Mouse (Mus musculus): ENCODE measurements at regions not wholly inside any gene's neighbourhood (a gene's known extent, or its start where the extent isn't known, plus 50 kb on each side); places are given as distances from the start of the nearest gene placed in this dataset.
"Not testable (repeated sequence)": the region's sequence is repeated elsewhere in the genome, so short reads cannot be mapped to it uniquely, and the experiment has no call there.

DNA sequence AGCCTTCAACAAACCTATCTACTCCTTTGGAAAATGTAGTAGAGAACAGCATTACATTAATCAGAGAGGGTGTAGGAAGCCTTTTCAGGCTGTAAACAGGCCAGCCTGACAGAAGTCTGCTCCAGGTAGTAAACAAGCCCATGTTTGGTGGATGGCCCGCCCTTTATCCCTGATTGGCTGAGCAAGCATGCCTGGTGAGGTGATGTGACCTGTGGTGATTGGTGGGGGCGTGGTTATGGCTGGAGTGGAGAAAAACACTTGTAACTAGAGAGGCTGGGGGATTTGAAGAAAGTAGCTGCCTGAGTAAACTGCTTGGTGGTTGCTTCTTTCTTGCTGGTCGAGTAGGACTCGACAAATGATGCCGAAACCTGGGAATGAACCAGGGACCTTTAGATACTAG lies 621.3 kb upstream of the Dsel start:
- not testable (repeated sequence) for DNase-seq; H3K4me1 ChIP-seq (ENCODE audit: control insufficient read depth, insufficient read depth, low read length); H3K27me3 ChIP-seq (replicated peaks; ENCODE audit: control insufficient read depth, insufficient read depth, low read length); H3K27ac ChIP-seq (ENCODE audit: insufficient read depth, low read depth, low read length); H3K36me3 ChIP-seq (ENCODE audit: control insufficient read depth, insufficient read depth, low read length); H3K4me3 ChIP-seq (ENCODE audit: insufficient read depth, low read depth, low read length)
- 85% methylated on average over 5 of the region's 5 CpGs for WGBS

DNA sequence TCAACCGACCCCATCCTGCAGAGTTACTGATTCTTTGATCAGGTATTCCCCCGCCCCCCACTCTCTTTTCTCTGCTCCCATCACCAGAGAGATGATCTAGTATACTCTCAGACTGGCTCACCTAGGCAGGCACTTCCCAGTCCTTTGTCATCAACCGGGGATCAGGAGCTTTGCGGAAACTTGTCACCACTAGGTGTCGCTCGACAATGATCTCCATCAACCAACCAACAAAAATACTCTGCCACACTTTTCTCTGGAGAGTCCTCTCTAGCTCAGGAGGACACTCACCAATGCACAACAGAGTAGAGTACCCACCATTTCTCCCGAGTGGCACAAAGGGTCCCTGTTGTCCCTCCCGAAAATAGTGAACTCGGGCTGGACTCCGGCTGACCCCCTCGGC lies 591.3 kb upstream of the Dsel start:
- H3K27ac ChIP-seq (ENCODE audit: insufficient read depth, low read depth, low read length), result no peak overlapping the region
- TF ChIP-seq POLR2A (IDR thresholded peaks at IDR 0.05; ENCODE audit: low read depth, low read length), result no peak
- TF ChIP-seq CTCF (conservative IDR thresholded peaks at IDR 0.05; ENCODE audit: insufficient read depth, insufficient read length, low read depth, low read length), result peak; percentile 55
- no peaks in the 10 kb centered on the region for H3K4me1 ChIP-seq (ENCODE audit: control insufficient read depth, insufficient read depth, low read length)
- H3K36me3 ChIP-seq (ENCODE audit: control insufficient read depth, insufficient read depth, low read length), result no peaks in the 10 kb centered on the region
- peak; percentile 4 for DNase-seq
- no peaks in the 10 kb centered on the region for H3K27me3 ChIP-seq (replicated peaks; ENCODE audit: control insufficient read depth, insufficient read depth, low read length)
- WGBS, result 35% methylated on average over 11 of the region's 11 CpGs
- H3K4me3 ChIP-seq (ENCODE audit: insufficient read depth, low read depth, low read length), result no peak overlapping the region

DNA sequence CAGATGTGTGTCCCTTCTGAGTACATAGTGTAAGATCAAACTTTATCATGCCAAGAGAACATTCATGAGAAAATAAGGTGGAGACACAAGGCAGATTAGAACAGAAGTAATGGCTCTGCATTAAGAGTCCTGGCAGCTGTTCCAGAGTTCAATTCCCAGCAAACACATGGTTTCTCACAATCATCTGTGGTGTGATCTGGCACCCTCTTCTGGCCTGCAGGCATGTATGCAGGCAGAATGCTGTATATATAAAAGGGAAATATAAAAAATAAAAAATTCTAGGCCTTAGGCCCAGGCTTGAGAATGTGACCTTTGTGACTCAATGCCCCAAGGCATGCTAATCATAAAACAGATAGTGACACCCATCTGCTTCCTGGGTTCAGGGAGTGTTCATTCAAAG lies 587.7 kb upstream of the Dsel start:
- 0 out of 2 replicates have a peak, but pooled peaks have one; percentile 13 for TF ChIP-seq CTCF (conservative IDR thresholded peaks at IDR 0.05; ENCODE audit: insufficient read depth, insufficient read length, low read depth, low read length)
- no peak for TF ChIP-seq POLR2A (IDR thresholded peaks at IDR 0.05; ENCODE audit: low read depth, low read length)
- H3K27me3 ChIP-seq (replicated peaks; ENCODE audit: control insufficient read depth, insufficient read depth, low read length), result no peaks in the 10 kb centered on the region
- H3K27ac ChIP-seq (ENCODE audit: insufficient read depth, low read depth, low read length), result no peak overlapping the region
- H3K4me1 ChIP-seq (ENCODE audit: control insufficient read depth, insufficient read depth, low read length), result no peaks in the 10 kb centered on the region
- H3K4me3 ChIP-seq (ENCODE audit: insufficient read depth, low read depth, low read length), result no peak overlapping the region
- no peaks in the 10 kb centered on the region for H3K36me3 ChIP-seq (ENCODE audit: control insufficient read depth, insufficient read depth, low read length)
- no peak for DNase-seq

DNA sequence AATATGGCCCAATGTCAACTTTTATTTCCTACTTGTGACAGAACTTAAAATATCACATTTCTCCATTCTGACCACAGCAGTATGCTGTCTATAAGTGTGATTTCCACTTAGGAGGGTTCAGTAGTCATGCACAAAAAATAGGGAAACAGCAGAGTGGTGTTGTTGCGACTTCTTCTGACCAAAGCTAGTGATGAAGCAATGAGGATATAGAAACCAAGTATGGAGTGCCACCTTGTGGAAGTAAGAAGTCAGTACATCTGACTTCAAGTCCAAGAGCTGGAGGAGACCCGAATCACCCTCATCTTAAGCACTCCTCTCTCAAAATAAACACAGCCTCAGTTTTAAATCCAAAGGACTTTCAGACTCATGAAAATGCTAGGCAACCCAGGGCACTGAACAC lies 586.9 kb upstream of the Dsel start:
- TF ChIP-seq POLR2A (IDR thresholded peaks at IDR 0.05; ENCODE audit: low read depth, low read length) (no peak), CTCF (conservative IDR thresholded peaks at IDR 0.05; ENCODE audit: insufficient read depth, insufficient read length, low read depth, low read length) (peak; percentile 27; the same call in 1 of the 2 replicates)
- DNase-seq, result peak; percentile 5
- Histone ChIP-seq H3K4me1 (ENCODE audit: control insufficient read depth, insufficient read depth, low read length) (no peaks in the 10 kb centered on the region), H3K27ac (ENCODE audit: insufficient read depth, low read depth, low read length) (no peak overlapping the region), H3K4me3 (ENCODE audit: insufficient read depth, low read depth, low read length) (no peak overlapping the region), H3K36me3 (ENCODE audit: control insufficient read depth, insufficient read depth, low read length) (no peaks in the 10 kb centered on the region), H3K27me3 (replicated peaks; ENCODE audit: control insufficient read depth, insufficient read depth, low read length) (no peaks in the 10 kb centered on the region)
- WGBS, result 6% methylated on average over 2 of the region's 2 CpGs

DNA sequence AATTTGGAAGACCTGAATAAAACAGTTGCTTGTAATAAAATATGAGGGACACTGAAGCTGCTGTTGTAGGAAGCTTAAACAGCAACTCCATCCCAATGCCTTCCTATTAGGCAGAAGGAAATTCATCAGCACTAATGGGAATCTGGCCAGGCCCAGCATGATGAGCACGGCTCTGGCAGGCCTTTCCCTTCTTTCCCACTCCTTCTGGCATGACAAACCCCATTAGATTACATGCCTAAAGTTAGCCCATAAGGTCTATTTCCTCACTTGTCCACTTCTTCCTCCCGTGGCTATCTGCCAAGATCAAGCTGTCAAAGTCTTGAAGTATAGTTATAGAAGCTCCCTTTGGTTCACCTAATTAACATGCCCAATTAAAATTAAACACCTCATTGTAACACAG lies 574.4 kb upstream of the Dsel start:
- TF ChIP-seq CTCF (conservative IDR thresholded peaks at IDR 0.05; ENCODE audit: insufficient read depth, insufficient read length, low read depth, low read length) (no peak), POLR2A (IDR thresholded peaks at IDR 0.05; ENCODE audit: low read depth, low read length) (no peak)
- 58% methylated on average over 2 of the region's 2 CpGs for WGBS
- Histone ChIP-seq H3K4me3 (ENCODE audit: insufficient read depth, low read depth, low read length) (no peak overlapping the region), H3K27ac (ENCODE audit: insufficient read depth, low read depth, low read length) (no peak overlapping the region), H3K4me1 (ENCODE audit: control insufficient read depth, insufficient read depth, low read length) (no peaks in the 10 kb centered on the region), H3K27me3 (replicated peaks; ENCODE audit: control insufficient read depth, insufficient read depth, low read length) (no peaks in the 10 kb centered on the region), H3K36me3 (ENCODE audit: control insufficient read depth, insufficient read depth, low read length) (no peaks in the 10 kb centered on the region)
- DNase-seq, result no peak

DNA sequence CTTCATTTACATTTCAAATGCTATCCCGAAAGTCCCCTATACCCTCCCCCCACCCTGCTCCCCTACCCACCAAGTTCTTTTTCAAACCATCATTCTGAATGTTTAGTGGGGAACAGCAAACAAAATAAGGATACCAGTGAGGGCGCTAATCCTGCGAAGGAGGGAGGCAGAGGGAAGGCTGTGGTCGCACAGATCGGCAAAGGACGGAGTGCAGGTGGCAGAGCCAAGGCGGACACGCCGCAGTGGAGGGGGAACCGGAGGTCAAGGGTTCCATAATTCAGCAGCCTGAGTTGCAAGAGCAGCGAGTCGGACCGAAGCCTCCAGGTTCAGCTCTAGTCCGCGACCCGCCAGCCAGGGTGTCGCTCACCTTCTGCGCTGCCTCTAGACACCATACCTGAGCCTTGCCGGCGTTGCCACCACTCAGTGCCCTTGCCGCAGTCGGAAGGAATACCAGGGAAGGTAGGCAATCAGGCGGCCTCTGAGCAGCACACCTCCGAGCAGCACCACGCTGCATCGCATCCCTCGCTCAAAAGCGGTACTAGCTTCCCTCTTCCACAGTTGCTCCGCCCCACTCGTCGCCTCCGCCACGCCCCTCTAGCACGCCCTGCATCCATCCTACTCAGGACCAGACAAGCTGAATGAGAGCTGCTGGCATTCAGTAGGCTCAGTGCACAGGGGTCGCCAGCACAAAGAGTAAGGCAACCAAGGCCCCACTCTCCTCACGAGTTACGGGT lies 551.8 kb upstream of the Dsel start:
- DNase-seq, result no peak
- Histone ChIP-seq H3K4me3 (ENCODE audit: insufficient read depth, low read depth, low read length) (no peak overlapping the region), H3K27me3 (replicated peaks; ENCODE audit: control insufficient read depth, insufficient read depth, low read length) (no peaks in the 10 kb centered on the region), H3K36me3 (ENCODE audit: control insufficient read depth, insufficient read depth, low read length) (no peaks in the 10 kb centered on the region), H3K4me1 (ENCODE audit: control insufficient read depth, insufficient read depth, low read length) (no peaks in the 10 kb centered on the region), H3K27ac (ENCODE audit: insufficient read depth, low read depth, low read length) (no peak overlapping the region)
- TF ChIP-seq CTCF (conservative IDR thresholded peaks at IDR 0.05; ENCODE audit: insufficient read depth, insufficient read length, low read depth, low read length), result no peak
- no peak for TF ChIP-seq POLR2A (IDR thresholded peaks at IDR 0.05; ENCODE audit: low read depth, low read length)
- 6% methylated on average over 37 of the region's 37 CpGs for WGBS

DNA sequence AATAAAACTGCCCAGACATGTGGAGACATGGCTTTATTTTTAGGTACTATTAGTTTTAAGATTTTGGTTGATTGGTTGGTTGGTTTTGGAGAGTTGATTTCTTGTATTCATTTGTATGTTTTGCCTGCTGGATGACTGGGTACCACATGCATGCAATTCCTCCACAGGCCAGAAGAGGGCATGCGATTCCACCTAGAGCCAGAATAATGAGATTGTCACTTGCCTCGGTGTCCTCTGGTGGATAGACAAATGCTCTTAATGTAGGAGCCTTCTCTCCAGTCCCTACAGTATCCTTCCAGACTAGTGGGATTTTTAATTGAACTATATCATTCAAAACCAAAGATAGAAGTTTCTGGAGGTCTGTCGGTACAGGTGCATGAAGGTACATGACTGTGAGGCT lies 524.1 kb upstream of the Dsel start:
- TF ChIP-seq CTCF (conservative IDR thresholded peaks at IDR 0.05; ENCODE audit: insufficient read depth, insufficient read length, low read depth, low read length) (peak; percentile 76), POLR2A (IDR thresholded peaks at IDR 0.05; ENCODE audit: low read depth, low read length) (no peak)
- peak; percentile 31 for DNase-seq
- Histone ChIP-seq H3K36me3 (ENCODE audit: control insufficient read depth, insufficient read depth, low read length) (no peaks in the 10 kb centered on the region), H3K27me3 (replicated peaks; ENCODE audit: control insufficient read depth, insufficient read depth, low read length) (no peaks in the 10 kb centered on the region), H3K4me1 (ENCODE audit: control insufficient read depth, insufficient read depth, low read length) (no peaks in the 10 kb centered on the region), H3K4me3 (ENCODE audit: insufficient read depth, low read depth, low read length) (no peak overlapping the region), H3K27ac (ENCODE audit: insufficient read depth, low read depth, low read length) (no peak overlapping the region)
- WGBS, result 43% methylated on average over 3 of the region's 3 CpGs

All from kidney, adult 2 months (tissue).